Mouse (Mus musculus) bone marrow macrophage, adult 2 months (primary cell): ENCODE results near the gene Dclk1.

Source experiments
- CTCF ChIP-seq: IDR thresholded peaks from 2 replicates; pipeline ENCODE4 v1.5.1; 2012; ENCODE audit warnings: low read depth, mild to moderate bottlenecking, low read length, moderate library complexity
- POLR2A ChIP-seq: IDR thresholded peaks from 2 replicates; pipeline ENCODE4 v1.6.1; 2012; ENCODE audit warnings: mild to moderate bottlenecking, low read depth, low read length, borderline replicate concordance

DNA sequence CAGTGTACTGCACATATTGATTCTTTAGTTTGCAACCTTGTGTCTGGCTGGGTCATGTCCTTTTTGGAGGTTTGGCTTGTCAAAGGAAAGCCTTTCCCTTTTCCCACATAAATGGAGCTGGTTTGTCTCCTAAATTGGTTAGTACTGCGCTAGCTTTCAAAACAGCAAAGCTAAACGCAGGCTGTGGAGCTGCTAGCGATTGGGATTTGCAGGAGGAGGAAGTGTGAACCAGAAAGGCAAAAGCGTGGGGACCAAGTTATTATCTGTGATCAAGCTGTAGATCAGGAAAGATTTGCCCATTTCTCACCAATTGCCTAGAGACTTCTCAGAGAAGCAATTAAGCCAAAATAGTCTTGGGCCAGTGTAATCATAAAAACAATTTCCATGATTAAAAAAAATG is 100.3 kb downstream of the Dclk1 start:
- TF ChIP-seq POLR2A (no peak), CTCF (no peak)
